Mouse (Mus musculus) neural tube, embryonic 11.5 days (tissue): ENCODE measurements around the gene Ugt2b34. TPM values are rescaled to one million over a fixed set of nuclear protein-coding genes. Genes with fewer than 3 reads are reported as not detected.

Experiments used
- polyA plus RNA-seq: library from polyadenylated mRNA; unstranded; fragments of >200 nt; fragmentation: Nextera tagmentation; extraction: Ambion mirVana; gene quantifications from 2 replicates; pipeline ENCODE4 v1.2.1, GENCODE M21; 2014

Ugt2b34 gene
- polyA plus RNA-seq, 1 experiment from 2014 or later = not detected

Other genes with a start within 250 kb of the Ugt2b34 start
- gene Tmprss11b, start 230.6 kb downstream of the Ugt2b34 start, polyA plus RNA-seq = not detected in 2 replicates
- gene Tmprss11e, start 161.1 kb downstream of the Ugt2b34 start, polyA plus RNA-seq = not detected in 2 replicates
- 54.6 and 56.5 TPM in 2 replicates for gene Ythdc1, start 102.7 kb downstream of the Ugt2b34 start, polyA plus RNA-seq
- not detected in 2 replicates for gene Ugt2b1, start 19.6 kb upstream of the Ugt2b34 start, polyA plus RNA-seq
- not detected in 2 replicates for gene Ugt2b35, start 93.9 kb upstream of the Ugt2b34 start, polyA plus RNA-seq
- not detected in 2 replicates for gene Ugt2b36, start 185.6 kb upstream of the Ugt2b34 start, polyA plus RNA-seq
- gene Ugt2b5, start 233.4 kb upstream of the Ugt2b34 start, polyA plus RNA-seq = 0.16 TPM in 1 of 2 replicates, not detected in the other